Mouse (Mus musculus) heart, adult 18-20 months (tissue): ENCODE data around the gene Pde8b. TPM values are rescaled to one million over a fixed set of nuclear protein-coding genes. Genes with fewer than 3 reads are reported as not detected.

Experiments
- DNase-seq, 2 experiments: peaks; one replicate each; pipeline ENCODE4 v3.0.0; 2021 to 2022; ENCODE audit warnings: mixed read lengths in 1 of 2
- total RNA-seq, 2 experiments: library from RNA; stranded (reverse); gene quantifications; 2 replicates each; pipeline ENCODE4 v1.2.3; 2021

Gene Pde8b
- total RNA-seq, 2 experiments from 2014 or later: 2.7 TPM

- DNase-seq: no peak
Observed at GRCm38 (mm10) chr13:95019345-95019744, 230.8 kb downstream of the Pde8b start.

- peak; percentile 33 to 59 for DNase-seq
Observed at GRCm38 (mm10) chr13:95017916-95018315, 232.2 kb downstream of the Pde8b start.

DNA sequence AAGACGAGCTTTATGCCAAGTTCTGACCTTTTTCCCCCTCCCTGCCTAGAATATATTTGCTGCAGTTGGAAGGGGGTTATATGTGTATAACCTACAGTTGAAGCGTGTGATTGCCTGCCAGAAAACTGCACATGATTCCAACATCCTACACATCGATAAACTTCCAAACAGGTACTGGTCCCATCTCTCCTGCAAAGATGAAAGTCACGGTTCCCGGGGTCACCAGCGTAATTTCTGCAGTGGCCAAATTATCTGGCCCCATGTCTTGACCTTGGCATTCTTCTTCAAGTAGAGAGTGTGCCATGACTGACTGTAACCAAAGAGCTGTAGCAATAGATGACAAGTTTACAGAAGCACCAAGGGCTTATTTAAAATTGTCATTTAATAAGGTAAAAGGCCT, 232.9 kb downstream of the Pde8b start:
- DNase-seq: no peak

DNA sequence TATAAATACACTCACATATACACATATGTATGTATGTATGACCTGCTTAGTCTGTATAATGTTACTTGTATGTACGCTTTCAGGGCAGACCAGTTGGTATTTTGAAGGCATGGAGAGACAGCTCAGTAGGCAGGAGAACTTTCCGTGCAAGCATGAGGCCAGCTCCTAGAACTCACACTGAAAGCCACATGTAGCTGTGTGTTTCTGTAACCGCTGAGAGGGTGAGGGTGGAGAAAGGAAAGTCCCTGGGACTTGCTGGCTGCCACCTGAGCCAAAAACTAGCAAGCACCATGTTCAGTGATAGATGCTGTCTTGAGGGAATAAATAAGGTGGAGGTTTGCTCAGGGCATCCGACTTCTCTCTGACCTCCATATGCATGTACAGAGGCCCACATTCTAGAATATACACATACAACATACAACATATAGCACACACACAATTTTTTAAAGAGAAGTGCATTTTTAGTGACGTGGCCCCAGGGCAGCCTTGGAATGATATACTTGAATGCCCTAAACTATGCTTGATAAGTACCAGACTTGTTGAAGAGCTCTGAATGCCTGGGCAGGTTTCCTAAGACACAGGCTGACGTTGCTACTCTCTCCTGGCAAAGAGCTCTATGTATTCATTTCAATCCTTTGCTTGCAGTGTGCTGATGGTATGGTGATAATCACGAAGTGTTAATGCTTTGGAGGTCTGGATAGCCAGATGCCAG, 238.4 kb downstream of the Pde8b start:
- no peak for DNase-seq

DNA sequence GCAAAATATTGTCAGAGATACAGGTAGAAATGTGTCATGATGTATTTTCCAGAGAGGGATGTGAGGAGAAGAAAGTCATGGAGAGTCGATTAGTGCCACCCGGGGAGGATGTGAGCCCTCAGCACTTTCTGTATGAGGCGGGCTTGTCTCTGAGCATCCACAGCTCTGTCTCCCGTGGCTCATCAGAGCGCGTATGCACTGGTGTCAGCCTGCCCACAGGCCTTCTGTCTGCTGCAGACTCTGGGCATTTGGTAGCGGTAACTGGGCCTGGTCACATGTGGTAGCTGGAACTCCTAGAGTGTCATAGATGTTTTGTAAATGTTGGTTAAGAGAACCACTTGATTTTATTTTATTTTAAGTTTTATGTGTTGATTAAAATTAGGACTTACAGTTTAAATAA, 240.9 kb downstream of the Pde8b start:
- DNase-seq: no peak

- DNase-seq: no peak
Observed at GRCm38 (mm10) chr13:95007281-95007680, 242.9 kb downstream of the Pde8b start.

GRCm38 (mm10) chr13:94990516-94990915, 259.6 kb downstream of the Pde8b start:
- DNase-seq: no peak

DNA sequence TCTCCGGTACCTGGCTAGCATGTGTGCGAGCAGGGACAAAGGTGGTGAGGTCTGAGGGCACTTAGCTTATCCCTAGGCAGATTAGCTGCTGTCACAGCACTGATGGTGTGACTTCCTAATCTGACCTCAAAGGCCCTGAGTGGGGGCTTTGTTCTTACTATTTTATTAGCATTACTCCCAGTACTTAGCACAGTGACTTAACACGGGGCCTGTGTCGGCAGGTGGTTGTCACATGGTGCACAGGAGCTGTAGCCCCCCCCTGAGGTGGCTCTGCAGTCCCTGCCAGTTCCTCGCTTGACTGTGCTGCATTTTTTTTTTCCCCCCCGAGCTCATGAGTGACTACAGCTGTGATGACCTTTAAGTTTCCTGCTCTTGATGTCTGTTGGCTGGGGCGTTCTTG, 271.1 kb downstream of the Pde8b start:
- DNase-seq: peak; percentile 6 to 13

- peak; percentile 91 to 93 for DNase-seq
Observed at GRCm38 (mm10) chr13:94976219-94977186, 273.6 kb downstream of the Pde8b start, which contains the start of gene Wdr41. Gene Wdr41, plus strand, starts transcription at chr13:94976344.

DNA sequence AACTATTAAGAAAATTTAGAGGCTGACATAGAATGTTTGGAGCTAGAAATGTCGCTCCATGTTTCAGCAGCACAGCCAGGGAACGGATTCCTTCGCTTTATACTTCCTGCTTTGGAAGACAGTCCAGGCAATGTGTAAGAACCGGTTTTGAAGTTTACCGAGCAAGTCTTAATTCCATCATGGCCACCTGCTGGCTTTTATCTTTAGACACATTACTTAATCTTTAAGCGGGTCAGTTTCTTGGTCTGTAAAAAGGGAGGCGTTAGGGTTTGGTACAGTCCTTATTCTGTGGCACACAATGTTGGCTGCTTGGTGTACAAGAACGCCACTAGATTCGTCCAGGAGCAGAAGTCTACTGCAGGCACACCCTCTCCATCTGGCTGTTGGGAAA, 274.3 kb downstream of the Pde8b start:
- DNase-seq: no peak

Other genes with a start within 250 kb of the Pde8b start
- 10 to 100 TPM; 13.0 to 13.5 TPM for gene Zbed3, start 73.3 kb upstream of the Pde8b start, total RNA-seq
- gene Aggf1, start 125.0 kb upstream of the Pde8b start, total RNA-seq: 10 to 100 TPM; 23.2 to 24.2 TPM
- gene Crhbp, start 194.6 kb upstream of the Pde8b start, total RNA-seq: not detected
- not detected for gene S100z, start 228.4 kb upstream of the Pde8b start, total RNA-seq